Mouse (Mus musculus) heart, postnatal 0 days (tissue): ENCODE results near the gene Fam208a. TPM values are rescaled to one million over a fixed set of nuclear protein-coding genes. Genes with fewer than 3 reads are reported as not detected.

Source experiments
- ATAC-seq: fragments of 200-750 bp; cut with Nextera tagmentation; 2 replicates; pipeline ENCODE4 v1.8.0; 2017; ENCODE audit warnings: low read depth, moderate number of reproducible peaks, moderate library complexity; ENCODE audit not compliant: insufficient read depth
- DNase-seq: peaks from one replicate; pipeline ENCODE4 v3.0.0-alpha.2; 2016; ENCODE audit warnings: low spot score
- H3K27ac ChIP-seq: fragments of 300-500 bp; sonication (generic); 2 replicates; pipeline ENCODE4 v1.5.1; 2014; ENCODE audit warnings: low read depth, mild to moderate bottlenecking
- H3K27me3 ChIP-seq: fragments of 300-500 bp; sonication (generic); 2 replicates; pipeline ENCODE4 v1.6.1; 2014; ENCODE audit warnings: low read length, mixed read lengths; ENCODE audit not compliant: control insufficient read depth, insufficient read depth
- H3K36me3 ChIP-seq: fragments of 300-500 bp; sonication (generic); replicated peaks from 2 replicates; pipeline ENCODE4 v1.6.1; 2014; ENCODE audit warnings: low read length, mixed read lengths; ENCODE audit not compliant: control insufficient read depth, insufficient read depth
- H3K4me1 ChIP-seq: fragments of 300-500 bp; sonication (generic); 2 replicates; pipeline ENCODE4 v1.6.1; 2014; ENCODE audit warnings: antibody characterized with exemption; ENCODE audit not compliant: control insufficient read depth, insufficient read depth
- H3K4me2 ChIP-seq: fragments of 300-500 bp; sonication (generic); 2 replicates; pipeline ENCODE4 v1.6.1; 2014; ENCODE audit warnings: low read depth, mild to moderate bottlenecking, low read length, moderate library complexity
- H3K4me3 ChIP-seq: fragments of 300-500 bp; sonication (generic); 2 replicates; pipeline ENCODE4 v1.5.1; 2014; ENCODE audit warnings: low read depth, low read length
- H3K9ac ChIP-seq: fragments of 300-500 bp; sonication (generic); replicated peaks from 2 replicates; pipeline ENCODE4 v1.6.1; 2014; ENCODE audit warnings: low read depth, low read length, mixed read lengths
- H3K9me3 ChIP-seq: fragments of 300-500 bp; sonication (generic); replicated peaks from 2 replicates; pipeline ENCODE4 v1.6.1; 2016; ENCODE audit warnings: low read length; ENCODE audit not compliant: control insufficient read depth
- CTCF ChIP-seq: IDR thresholded peaks from 2 replicates; pipeline ENCODE4 v1.5.1; 2016; ENCODE audit warnings: antibody characterized with exemption, control low read depth, low read depth
- EP300 ChIP-seq: IDR thresholded peaks from 2 replicates; pipeline ENCODE4 v1.6.1; 2016; ENCODE audit warnings: antibody characterized with exemption, low read depth
- WGBS: fragments of 180-500 bp; shearing (Covaris S2); extraction: QIAGEN DNeasy Blood & Tissue Kit; methylation state at CpG from one replicate; pipeline ENCODE4 v1.1.7; 2014; 5-methylcytosine and 5-hydroxymethylcytosine counted together
- polyA plus RNA-seq: library from polyadenylated mRNA; unstranded; fragments of >200 nt; fragmentation: Nextera tagmentation; extraction: Ambion mirVana; gene quantifications from 2 replicates; pipeline ENCODE4 v1.2.1, GENCODE M21; 2015
- total RNA-seq: library from RNA; depleted of rRNA; stranded (reverse); fragments of >200 nt; gene quantifications from 2 replicates; pipeline ENCODE4 v1.2.3, GENCODE M21; 2014; ENCODE audit warnings: low replicate concordance

Gene Fam208a
- total and polyA plus RNA-seq, 2 experiments from 2014 or later = 5.6 to 31.4 TPM

DNA sequence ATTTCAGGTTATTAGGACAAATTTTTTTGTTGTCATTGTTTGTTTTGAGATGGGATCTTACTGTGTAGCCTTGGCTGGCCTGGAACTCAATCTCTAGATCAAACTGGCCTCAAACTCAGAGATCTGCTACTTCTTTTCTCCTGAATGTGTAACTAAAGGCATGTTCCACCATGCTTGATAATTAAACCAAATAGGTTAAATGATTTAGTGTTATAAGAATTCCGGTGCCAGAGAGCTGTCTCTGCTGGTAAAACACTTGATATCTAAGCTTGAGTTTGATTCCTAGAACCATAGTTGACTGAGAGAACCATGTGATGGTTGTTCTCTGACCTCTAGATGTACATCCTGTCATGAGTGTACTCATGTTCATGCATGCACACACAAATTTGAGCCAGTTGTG lies 7.5 kb downstream of the Fam208a start:
- Histone ChIP-seq H3K4me2 (no peak overlapping the region), H3K36me3 (peaks cover 10% of the 10 kb centered on the region), H3K9me3 (no peaks in the 10 kb centered on the region), H3K9ac (no peak overlapping the region), H3K27ac (no peak overlapping the region), H3K4me3 (no peak overlapping the region), H3K4me1 (no peaks in the 10 kb centered on the region), H3K27me3 (no peaks in the 10 kb centered on the region)
- TF ChIP-seq EP300 (no peak), CTCF (no peak)
- 95% methylated on average over 1 of the region's 1 CpGs for WGBS
- DNase-seq (no peak), ATAC-seq (no peak)

DNA sequence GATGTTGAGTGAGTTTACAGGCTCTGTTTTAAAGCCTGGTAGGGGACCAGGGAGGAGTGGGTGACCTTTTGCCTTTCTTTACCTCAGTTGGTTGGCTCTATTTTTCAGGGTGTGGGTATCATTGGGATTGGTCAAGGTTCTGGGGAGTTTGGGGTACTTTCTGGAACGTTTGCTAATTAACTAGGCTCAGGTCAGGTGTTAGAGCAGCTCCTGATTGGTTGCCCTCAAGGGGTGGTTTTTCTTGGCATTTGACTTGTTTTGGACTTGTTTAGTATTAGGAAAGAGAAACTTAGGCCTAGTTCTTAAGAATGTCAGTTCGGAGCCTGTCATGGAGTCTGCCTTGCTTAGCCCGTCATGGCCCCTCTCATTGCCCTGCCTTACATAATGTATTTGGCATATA lies 8.2 kb downstream of the Fam208a start:
- no peak overlapping the region for H3K9ac ChIP-seq
- H3K4me2 ChIP-seq = no peak overlapping the region
- no peak for DNase-seq
- 92% methylated on average over 3 of the region's 3 CpGs for WGBS
- H3K27me3 ChIP-seq = no peaks in the 10 kb centered on the region
- peaks cover 10% of the 10 kb centered on the region for H3K36me3 ChIP-seq
- no peak overlapping the region for H3K27ac ChIP-seq
- TF ChIP-seq CTCF (no peak), EP300 (no peak)
- no peak overlapping the region for H3K4me3 ChIP-seq
- no peaks in the 10 kb centered on the region for H3K9me3 ChIP-seq
- no peak for ATAC-seq
- H3K4me1 ChIP-seq = no peaks in the 10 kb centered on the region

DNA sequence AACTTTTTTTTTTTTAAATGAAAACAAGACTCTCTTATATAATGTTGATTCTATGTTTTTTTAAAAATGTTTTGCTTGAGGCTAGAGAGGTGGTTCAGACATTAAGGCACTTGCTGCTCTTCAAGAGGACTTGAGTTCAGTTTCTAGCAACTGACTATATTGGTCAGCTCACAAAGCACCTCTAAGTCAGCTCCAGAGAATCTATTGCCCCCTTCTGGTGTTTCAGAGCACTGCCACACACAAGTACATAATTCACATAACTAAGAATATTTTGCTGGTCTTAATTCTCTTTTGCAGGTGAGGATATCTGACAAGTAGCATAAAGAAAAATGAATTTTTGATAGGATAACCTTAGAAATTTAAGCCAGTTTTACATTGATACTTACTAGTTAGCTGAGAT lies 12.3 kb downstream of the Fam208a start:
- TF ChIP-seq EP300 = no peak
- 0 out of 2 replicates have a peak, but pooled peaks have one; percentile 19 for TF ChIP-seq CTCF
- H3K36me3 ChIP-seq = peaks cover 41% of the 10 kb centered on the region
- ATAC-seq = no peak

DNA sequence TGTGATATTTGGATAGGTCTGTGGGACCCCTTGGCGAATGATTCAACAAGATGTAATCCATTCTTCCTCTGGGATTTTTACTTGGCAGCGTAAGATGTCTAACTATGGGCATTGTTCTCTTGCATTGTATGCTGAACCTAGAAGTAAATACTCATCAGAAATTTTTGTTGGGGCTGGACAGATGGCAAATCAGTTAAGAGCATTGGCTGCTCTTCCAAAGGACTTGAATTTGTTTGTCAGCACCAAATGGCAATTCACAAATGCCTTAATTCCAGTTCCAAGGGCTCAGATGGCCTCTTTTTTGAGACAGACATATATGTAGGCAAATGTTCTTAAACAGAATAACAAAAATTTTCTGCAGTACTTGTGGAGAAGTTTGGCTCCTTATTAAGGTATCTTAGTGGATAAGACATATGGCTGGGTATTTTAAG lies 16.2 kb downstream of the Fam208a start:
- Histone ChIP-seq H3K9ac (no peak overlapping the region), H3K36me3 (peaks cover 56% of the 10 kb centered on the region), H3K27ac (no peak overlapping the region), H3K27me3 (no peaks in the 10 kb centered on the region), H3K4me1 (no peaks in the 10 kb centered on the region), H3K4me2 (no peak overlapping the region), H3K4me3 (no peak overlapping the region), H3K9me3 (no peaks in the 10 kb centered on the region)
- DNase-seq (no peak), ATAC-seq (no peak)
- TF ChIP-seq EP300 (no peak), CTCF (no peak)
- WGBS = 83% methylated on average over 2 of the region's 2 CpGs

More for the DNA sequence above, 12.3 kb downstream of the Fam208a start:
- DNase-seq = no peak
- Histone ChIP-seq H3K9ac (no peak overlapping the region), H3K4me1 (no peaks in the 10 kb centered on the region), H3K4me3 (no peak overlapping the region), H3K27me3 (no peaks in the 10 kb centered on the region), H3K9me3 (no peaks in the 10 kb centered on the region), H3K4me2 (no peak overlapping the region), H3K27ac (no peak overlapping the region)

DNA sequence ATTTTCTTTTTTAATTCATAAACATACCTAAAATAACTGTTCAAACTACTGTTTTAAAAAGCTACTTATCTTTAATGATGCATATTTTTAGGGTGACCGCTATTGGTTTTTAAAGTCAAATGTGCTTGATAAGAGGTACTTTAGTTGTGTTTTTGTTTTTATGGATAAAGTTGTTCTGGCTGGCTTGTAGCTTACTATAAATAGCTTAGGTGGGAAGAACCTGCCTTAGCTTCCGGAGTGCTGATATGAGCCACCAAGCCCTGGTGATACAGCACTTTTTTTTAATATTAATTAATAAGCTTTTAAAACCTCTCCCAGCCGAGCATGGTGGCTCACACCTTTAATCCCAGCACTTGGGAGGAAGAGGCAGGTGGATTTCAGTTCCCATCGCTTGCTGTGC lies 18.3 kb downstream of the Fam208a start:
- DNase-seq = no peak
- Histone ChIP-seq H3K4me2 (no peak overlapping the region), H3K27ac (no peak overlapping the region), H3K4me3 (no peak overlapping the region), H3K36me3 (peaks cover 45% of the 10 kb centered on the region), H3K4me1 (no peaks in the 10 kb centered on the region), H3K9ac (no peak overlapping the region), H3K9me3 (no peaks in the 10 kb centered on the region), H3K27me3 (no peaks in the 10 kb centered on the region)
- WGBS = 58% methylated on average over 4 of the region's 4 CpGs
- ATAC-seq = no peak
- TF ChIP-seq EP300 (no peak), CTCF (no peak)

DNA sequence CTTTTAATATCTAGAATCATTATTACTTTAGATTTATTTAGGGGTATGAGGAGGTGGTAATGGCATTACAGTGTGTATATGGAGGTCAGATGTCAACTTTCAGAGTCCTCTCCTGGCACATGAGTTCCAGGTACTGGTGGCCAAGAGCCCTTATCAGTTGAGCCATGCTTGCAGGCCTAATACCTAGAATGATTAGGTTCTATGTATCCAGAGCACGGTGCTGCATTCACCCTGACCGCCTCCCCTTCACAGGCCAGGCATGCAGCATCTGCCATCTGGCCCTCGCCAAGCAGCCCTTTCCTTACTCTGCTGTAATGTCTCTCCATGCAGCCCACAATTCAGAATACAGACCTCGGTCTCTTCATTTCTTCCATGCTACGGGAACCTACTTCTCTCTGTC lies 62.8 kb downstream of the Fam208a start:
- Histone ChIP-seq H3K27ac (no peak overlapping the region), H3K4me3 (no peak overlapping the region), H3K9me3 (no peaks in the 10 kb centered on the region), H3K9ac (no peak overlapping the region), H3K4me1 (no peaks in the 10 kb centered on the region), H3K4me2 (no peak overlapping the region), H3K27me3 (no peaks in the 10 kb centered on the region), H3K36me3 (peaks cover 81% of the 10 kb centered on the region)
- ATAC-seq (no peak), DNase-seq (no peak)
- 90% methylated on average over 5 of the region's 5 CpGs for WGBS
- no peak for TF ChIP-seq EP300
- no peak for TF ChIP-seq CTCF
